Mouse (Mus musculus): ENCODE measurements around the gene Colgalt1. TPM values are rescaled to one million over a fixed set of nuclear protein-coding genes. Genes with fewer than 3 reads are reported as not detected.

Colgalt1 gene
- polyA plus RNA-seq, 1 experiment from 2014 or later: 107 TPM

DNA sequence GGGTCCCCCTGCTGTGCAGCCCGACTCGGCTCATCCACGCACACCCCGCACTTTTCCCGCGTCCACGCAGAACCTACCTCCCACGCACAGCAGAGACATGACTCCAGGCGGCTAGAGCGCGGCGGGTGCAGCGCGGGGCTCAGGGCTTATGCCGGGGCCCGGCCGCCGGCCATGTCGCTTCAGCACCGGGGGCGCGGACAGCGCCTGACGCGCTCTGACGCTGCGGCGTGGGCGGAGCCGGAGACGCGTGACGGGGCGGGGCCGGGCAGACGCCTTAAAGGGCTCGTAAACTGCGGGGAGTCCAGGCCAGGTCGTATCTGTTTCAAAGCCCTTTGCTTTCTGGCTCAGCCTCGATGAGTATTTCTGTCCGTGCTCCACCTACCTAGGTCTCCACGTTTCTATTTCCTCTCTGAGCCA, 60.8 kb downstream of the Colgalt1 start, which contains the start of gene Unc13a:
TSS of gene Unc13a (minus strand) at position 209 of the 417 bp plus-strand sequence.
- no peaks in the 10 kb centered on the region for H3K9me3 ChIP-seq (ENCODE audit: control insufficient read depth, low read length)
- H3K27ac ChIP-seq (replicated peaks; ENCODE audit: low read depth, low read length): no peak within 1 kb of the TSS; the same call in 1 of the 2 replicates
- peak; percentile 76 for ATAC-seq (ENCODE audit: low read depth)
- 0% methylated on average over 29 of the region's 42 CpGs for WGBS
- peaks cover 12% of the 10 kb centered on the region; the same call in 1 of the 2 replicates for H3K4me1 ChIP-seq (ENCODE audit: control insufficient read depth, insufficient read depth, low read length)
- DNase-seq (ENCODE audit: low spot score): peak; percentile 90
- H3K27me3 ChIP-seq (replicated peaks; ENCODE audit: control insufficient read depth, insufficient read depth, low read length): peaks cover 25% of the 10 kb centered on the region
- peak within 1 kb of the TSS; percentile 49 for H3K9ac ChIP-seq (ENCODE audit: low read depth, low read length)
- H3K4me3 ChIP-seq (ENCODE audit: low read depth, low read length): peak within 1 kb of the TSS; percentile 50
- H3K4me2 ChIP-seq (ENCODE audit: low read depth, low read length): peak within 1 kb of the TSS; percentile 97
- no peaks in the 10 kb centered on the region for H3K36me3 ChIP-seq (ENCODE audit: control insufficient read depth, insufficient read depth, low read length)

GRCm38 (mm10) chr8:71672168-71672735, 61.5 kb downstream of the Colgalt1 start:
- ATAC-seq (ENCODE audit: low read depth): no peak

GRCm38 (mm10) chr8:71674071-71674470, 63.3 kb downstream of the Colgalt1 start:
- no peaks in the 10 kb centered on the region for H3K36me3 ChIP-seq (ENCODE audit: control insufficient read depth, insufficient read depth, low read length)
- ATAC-seq (ENCODE audit: low read depth): no peak

More at GRCm38 (mm10) chr8:71672168-71672735, 61.5 kb downstream of the Colgalt1 start:
- Histone ChIP-seq H3K36me3 (ENCODE audit: control insufficient read depth, insufficient read depth, low read length) (no peaks in the 10 kb centered on the region), H3K9me3 (ENCODE audit: control insufficient read depth, low read length) (no peaks in the 10 kb centered on the region), H3K27ac (replicated peaks; ENCODE audit: low read depth, low read length) (no peak overlapping the region; the same call in 1 of the 2 replicates), H3K27me3 (replicated peaks; ENCODE audit: control insufficient read depth, insufficient read depth, low read length) (peaks cover 27% of the 10 kb centered on the region), H3K9ac (ENCODE audit: low read depth, low read length) (peak overlapping the region; percentile 49; the same call in 1 of the 2 replicates), H3K4me1 (ENCODE audit: control insufficient read depth, insufficient read depth, low read length) (peaks cover 12% of the 10 kb centered on the region; the same call in 1 of the 2 replicates), H3K4me3 (ENCODE audit: low read depth, low read length) (peak overlapping the region; percentile 50), H3K4me2 (ENCODE audit: low read depth, low read length) (peak overlapping the region; percentile 97)
- WGBS: 59% methylated on average over 6 of the region's 6 CpGs
- DNase-seq (ENCODE audit: low spot score): no peak

More at GRCm38 (mm10) chr8:71674071-71674470, 63.3 kb downstream of the Colgalt1 start:
- H3K9me3 ChIP-seq (ENCODE audit: control insufficient read depth, low read length): no peaks in the 10 kb centered on the region
- peaks cover 12% of the 10 kb centered on the region; the same call in 1 of the 2 replicates for H3K4me1 ChIP-seq (ENCODE audit: control insufficient read depth, insufficient read depth, low read length)
- no peak overlapping the region for H3K9ac ChIP-seq (ENCODE audit: low read depth, low read length)
- H3K27me3 ChIP-seq (replicated peaks; ENCODE audit: control insufficient read depth, insufficient read depth, low read length): peaks cover 36% of the 10 kb centered on the region
- 72% methylated on average over 2 of the region's 2 CpGs for WGBS
- no peak overlapping the region for H3K4me3 ChIP-seq (ENCODE audit: low read depth, low read length)
- DNase-seq (ENCODE audit: low spot score): no peak
- no peak overlapping the region for H3K4me2 ChIP-seq (ENCODE audit: low read depth, low read length)
- H3K27ac ChIP-seq (replicated peaks; ENCODE audit: low read depth, low read length): no peak overlapping the region

Small RNA genes within 50 kb of the gene (microRNA-seq; reads per million reads assigned to microRNA genes)
- gene Mir6769b (ENCODE audit: borderline number of aligned reads): not detected

Other genes starting within 250 kb of the Colgalt1 start
- gene Use1, start 244.2 kb upstream of the Colgalt1 start, polyA plus RNA-seq (2014; fragmentation: Nextera tagmentation; extraction: Ambion mirVana): 106 and 115 TPM in 2 replicates
- gene Ocel1, start 239.7 kb upstream of the Colgalt1 start, polyA plus RNA-seq (2014; fragmentation: Nextera tagmentation; extraction: Ambion mirVana): 3.8 and 4.0 TPM in 2 replicates
- gene Nr2f6, start 229.0 kb upstream of the Colgalt1 start, polyA plus RNA-seq (2014; fragmentation: Nextera tagmentation; extraction: Ambion mirVana): 57.2 and 61.9 TPM in 2 replicates
- 9.4 and 11.3 TPM in 2 replicates for gene Ushbp1, start 215.2 kb upstream of the Colgalt1 start, polyA plus RNA-seq (2014; fragmentation: Nextera tagmentation; extraction: Ambion mirVana)
- gene Babam1, start 214.1 kb upstream of the Colgalt1 start, polyA plus RNA-seq (2014; fragmentation: Nextera tagmentation; extraction: Ambion mirVana): 79.6 and 85.2 TPM in 2 replicates
- 13.0 and 16.4 TPM in 2 replicates for gene Ankle1, start 205.0 kb upstream of the Colgalt1 start, polyA plus RNA-seq (2014; fragmentation: Nextera tagmentation; extraction: Ambion mirVana)
- gene Abhd8, start 147.3 kb upstream of the Colgalt1 start, polyA plus RNA-seq (2014; fragmentation: Nextera tagmentation; extraction: Ambion mirVana): 47.9 and 49.4 TPM in 2 replicates
- gene Mrpl34, start 146.0 kb upstream of the Colgalt1 start, polyA plus RNA-seq (2014; fragmentation: Nextera tagmentation; extraction: Ambion mirVana): 115 and 123 TPM in 2 replicates
- gene Dda1, start 141.8 kb upstream of the Colgalt1 start, polyA plus RNA-seq (2014; fragmentation: Nextera tagmentation; extraction: Ambion mirVana): 100 and 105 TPM in 2 replicates
- 2.0 and 2.1 TPM in 2 replicates for gene Ano8, start 125.0 kb upstream of the Colgalt1 start, polyA plus RNA-seq (2014; fragmentation: Nextera tagmentation; extraction: Ambion mirVana)
- 5.3 and 6.8 TPM in 2 replicates for gene Gtpbp3, start 122.9 kb upstream of the Colgalt1 start, polyA plus RNA-seq (2014; fragmentation: Nextera tagmentation; extraction: Ambion mirVana)
- 53.5 and 59.0 TPM in 2 replicates for gene Plvap, start 99.2 kb upstream of the Colgalt1 start, polyA plus RNA-seq (2014; fragmentation: Nextera tagmentation; extraction: Ambion mirVana)
- gene Ccdc194, start 85.3 kb upstream of the Colgalt1 start, polyA plus RNA-seq (2014; fragmentation: Nextera tagmentation; extraction: Ambion mirVana): 2.4 and 3.5 TPM in 2 replicates
- gene Bst2, start 73.5 kb upstream of the Colgalt1 start, polyA plus RNA-seq (2014; fragmentation: Nextera tagmentation; extraction: Ambion mirVana): 16.0 and 16.2 TPM in 2 replicates
- 85.4 and 95.3 TPM in 2 replicates for gene Mvb12a, start 68.1 kb upstream of the Colgalt1 start, polyA plus RNA-seq (2014; fragmentation: Nextera tagmentation; extraction: Ambion mirVana)
- 1.1 and 1.4 TPM in 2 replicates for gene Tmem221, start 52.1 kb upstream of the Colgalt1 start, polyA plus RNA-seq (2014; fragmentation: Nextera tagmentation; extraction: Ambion mirVana)
- 0.07 TPM in 1 of 2 replicates, not detected in the other for gene Nxnl1, start 44.4 kb upstream of the Colgalt1 start, polyA plus RNA-seq (2014; fragmentation: Nextera tagmentation; extraction: Ambion mirVana)
- gene Slc27a1, start 42.1 kb upstream of the Colgalt1 start, polyA plus RNA-seq (2014; fragmentation: Nextera tagmentation; extraction: Ambion mirVana): 15.5 and 20.4 TPM in 2 replicates
- gene Pgls, start 18.8 kb upstream of the Colgalt1 start, polyA plus RNA-seq (2014; fragmentation: Nextera tagmentation; extraction: Ambion mirVana): 239 and 245 TPM in 2 replicates
- 2.3 and 3.5 TPM in 2 replicates for gene Fam129c, start 13.3 kb upstream of the Colgalt1 start, polyA plus RNA-seq (2014; fragmentation: Nextera tagmentation; extraction: Ambion mirVana)
- 1.1 and 1.4 TPM in 2 replicates for gene Unc13a, start 60.8 kb downstream of the Colgalt1 start, polyA plus RNA-seq (2014; fragmentation: Nextera tagmentation; extraction: Ambion mirVana)
- 4.8 and 5.2 TPM in 2 replicates for gene Jak3, start 65.3 kb downstream of the Colgalt1 start, polyA plus RNA-seq (2014; fragmentation: Nextera tagmentation; extraction: Ambion mirVana)
- 1.0 TPM in 1 of 2 replicates, not detected in the other for gene Insl3, start 78.2 kb downstream of the Colgalt1 start, polyA plus RNA-seq (2014; fragmentation: Nextera tagmentation; extraction: Ambion mirVana)
- gene B3gnt3, start 90.8 kb downstream of the Colgalt1 start, polyA plus RNA-seq (2014; fragmentation: Nextera tagmentation; extraction: Ambion mirVana): 0.84 and 0.87 TPM in 2 replicates
- gene Fcho1, start 114.7 kb downstream of the Colgalt1 start, polyA plus RNA-seq (2014; fragmentation: Nextera tagmentation; extraction: Ambion mirVana): 2.6 and 2.7 TPM in 2 replicates

Data from embryonic facial prominence, embryonic 14.5 days (tissue).